26 mouse cellular contexts compared by ENCODE assay signal in genomic region chr5:129344038-129344437, GRCm38 (mm10).
DNase-seq lines count a peak whose midpoint lies in the region; ATAC-seq and TF ChIP-seq lines count a peak whose summit lies in the region.
"Had no signal": no experiment of that assay in that cellular context is flagged by ENCODE, and none has a peak within 500 bp of the region (broad histone marks: within the 10 kb centered on the region; RNA-seq: fewer than 3 reads in every experiment).

No protein-coding gene starts in this region.

- H3K9ac ChIP-seq in hindbrain, embryonic 16.5 days (ENCODE audit: low read depth, low read length): no peak overlapping the region
- H3K9ac ChIP-seq: embryonic facial prominence, embryonic 12.5 days; forebrain, postnatal 0 days; heart, embryonic 13.5 days; limb, embryonic 15.5 days; liver, embryonic 15.5 days; lung, embryonic 15.5 days; neural tube, embryonic 12.5 days had no signal

- no peaks in the 10 kb centered on the region for H3K27me3 ChIP-seq in hindbrain, embryonic 16.5 days (replicated peaks; ENCODE audit: control insufficient read depth, insufficient read depth, low read length)
- H3K27me3 ChIP-seq: embryonic facial prominence, embryonic 12.5 days; limb, embryonic 15.5 days; liver, embryonic 15.5 days; lung, embryonic 15.5 days; megakaryocyte, embryonic 14.5 days; neural tube, embryonic 12.5 days had no signal

- peaks cover 8% of the 10 kb centered on the region; the same call in 1 of the 2 replicates for H3K4me1 ChIP-seq in hindbrain, embryonic 16.5 days (ENCODE audit: control insufficient read depth, insufficient read depth, low read depth, low read length)
- H3K4me1 ChIP-seq: embryonic facial prominence, embryonic 12.5 days; heart, embryonic 13.5 days; limb, embryonic 15.5 days; liver, embryonic 15.5 days; lung, embryonic 15.5 days; megakaryocyte, embryonic 14.5 days had no signal

- H3K4me2 ChIP-seq in hindbrain, embryonic 16.5 days (ENCODE audit: low read length): no peak overlapping the region
- H3K4me2 ChIP-seq: embryonic facial prominence, embryonic 12.5 days; heart, embryonic 13.5 days; limb, embryonic 15.5 days; liver, embryonic 15.5 days; lung, embryonic 15.5 days; neural tube, embryonic 12.5 days had no signal

- no peaks in the 10 kb centered on the region for H3K36me3 ChIP-seq in hindbrain, embryonic 16.5 days (ENCODE audit: control insufficient read depth, insufficient read depth, low read length)
- H3K36me3 ChIP-seq: embryonic facial prominence, embryonic 12.5 days; heart, embryonic 13.5 days; limb, embryonic 15.5 days; liver, embryonic 15.5 days; lung, embryonic 15.5 days; neural tube, embryonic 12.5 days had no signal

- intact Hi-C loops in left cerebral cortex, adult 2 months (cut with DNase I): no loop called here

- TF ChIP-seq CTCF in left cerebral cortex, adult 2 months (IDR thresholded peaks at IDR 0.05): no peak

- 67% methylated on average over 12 of the region's 12 CpGs for WGBS in hindbrain, embryonic 16.5 days

- DNase-seq in layer of hippocampus, adult 9-11 months: peak; percentile 13
- DNase-seq in layer of hippocampus, postnatal 10 days (ENCODE audit: low spot score in 2 of 2): no peak
- peak; percentile 21 to 23 for DNase-seq in frontal cortex, postnatal 25 days (ENCODE audit: low spot score in 2 of 2)
- peak; percentile 47 to 62 for DNase-seq in left cerebral cortex, adult 2 months (ENCODE audit: extremely low spot score in 1 of 2, low spot score in 2 of 2)
- peak; percentile 17 for DNase-seq in right cerebral cortex, postnatal 14 days
- DNase-seq in cerebellum, adult 9-11 months: no peak
- DNase-seq: adrenal gland, adult 8-10 months; cerebellum, adult 18-20 months; cerebellum, postnatal 25 days; forebrain, postnatal 0 days; gastrocnemius, postnatal 25 days; heart, adult 18-20 months; heart, postnatal 14 days; kidney, adult 18-20 months; lung, postnatal 36 days; midbrain, embryonic 14.5 days had no signal

- no peak overlapping the region for H3K27ac ChIP-seq in left cerebral cortex, adult 2 months
- no peak overlapping the region for H3K27ac ChIP-seq in hindbrain, embryonic 16.5 days (ENCODE audit: low read depth, low read length)
- H3K27ac ChIP-seq: embryonic facial prominence, embryonic 12.5 days; heart, embryonic 13.5 days; kidney, postnatal 0 days; limb, embryonic 15.5 days; liver, embryonic 15.5 days; lung, embryonic 15.5 days; neural tube, embryonic 12.5 days; stomach, postnatal 0 days had no signal

- no peak overlapping the region for H3K4me3 ChIP-seq in left cerebral cortex, adult 2 months
- H3K4me3 ChIP-seq in hindbrain, embryonic 16.5 days (ENCODE audit: low read length): no peak overlapping the region
- H3K4me3 ChIP-seq: embryonic facial prominence, embryonic 12.5 days; heart, embryonic 13.5 days; limb, embryonic 15.5 days; liver, embryonic 15.5 days; lung, embryonic 15.5 days; megakaryocyte, embryonic 14.5 days; neural tube, embryonic 12.5 days had no signal

- ATAC-seq in hindbrain, embryonic 16.5 days: no peak
- ATAC-seq: forebrain, postnatal 0 days had no signal

- no peaks in the 10 kb centered on the region for H3K9me3 ChIP-seq in hindbrain, embryonic 16.5 days (ENCODE audit: control insufficient read depth, low read length)
- H3K9me3 ChIP-seq: embryonic facial prominence, embryonic 12.5 days; heart, embryonic 13.5 days; limb, embryonic 15.5 days; liver, embryonic 15.5 days; lung, embryonic 15.5 days; neural tube, embryonic 12.5 days had no signal

Comparison
In these comparisons a context has a peak if more than half of its experiments do, and no peak if none do; other contexts are left out.
1. DNase-seq: peak in layer of hippocampus, adult 9-11 months (single experiment), frontal cortex, postnatal 25 days (2 of 2), left cerebral cortex, adult 2 months (2 of 2) and right cerebral cortex, postnatal 14 days (single experiment); none in layer of hippocampus, postnatal 10 days (0 of 2) and cerebellum, adult 9-11 months (single experiment).